Mouse (Mus musculus) c-Kit-positive CD71-negative TER-119-negative erythroid progenitor cells, embryonic 14.5 days (primary cell): ENCODE measurements around the gene Igfbpl1.

ENCODE experiments used
- DNase-seq: peaks from one replicate; pipeline ENCODE4 v3.0.0-alpha.2; 2013; ENCODE audit warnings: low read depth

Gene Igfbpl1

GRCm38 (mm10) chr4:45826275-45827040 is at the start of gene Igfbpl1:
Gene Igfbpl1, minus strand, starts transcription at chr4:45826923.
- DNase-seq: no peak

- DNase-seq: no peak
Measured at GRCm38 (mm10) chr4:45872147-45872546, 45.4 kb upstream of the Igfbpl1 start.

GRCm38 (mm10) chr4:45869021-45869815 is 42.5 kb upstream of the Igfbpl1 start:
- DNase-seq: no peak

GRCm38 (mm10) chr4:45867416-45867815 is 40.7 kb upstream of the Igfbpl1 start:
- no peak for DNase-seq

- no peak for DNase-seq
Measured at GRCm38 (mm10) chr4:45861160-45861559, 34.4 kb upstream of the Igfbpl1 start.

- peak; percentile 29 for DNase-seq
Measured at GRCm38 (mm10) chr4:45855803-45856424, 29.2 kb upstream of the Igfbpl1 start.

GRCm38 (mm10) chr4:45853496-45854246 is 26.9 kb upstream of the Igfbpl1 start:
- DNase-seq: no peak

- no peak for DNase-seq
Measured at GRCm38 (mm10) chr4:45851640-45852051, 24.9 kb upstream of the Igfbpl1 start.

- DNase-seq: no peak
Measured at GRCm38 (mm10) chr4:45849419-45849818, 22.7 kb upstream of the Igfbpl1 start.

GRCm38 (mm10) chr4:45848825-45849156 is 22.1 kb upstream of the Igfbpl1 start:
- DNase-seq: no peak

GRCm38 (mm10) chr4:45848109-45848824 is 21.5 kb upstream of the Igfbpl1 start, which contains the start of gene Stra6l:
Gene Stra6l, plus strand, starts transcription at chr4:45848664.
- DNase-seq: peak; percentile 17

GRCm38 (mm10) chr4:45846263-45846662 is 19.5 kb upstream of the Igfbpl1 start:
- no peak for DNase-seq

- DNase-seq: peak; percentile 51
Measured at GRCm38 (mm10) chr4:45844355-45844754, 17.6 kb upstream of the Igfbpl1 start.

- no peak for DNase-seq
Measured at GRCm38 (mm10) chr4:45833461-45833860, 6.7 kb upstream of the Igfbpl1 start.

GRCm38 (mm10) chr4:45831996-45832395 is 5.3 kb upstream of the Igfbpl1 start:
- DNase-seq: no peak

- DNase-seq: no peak
Measured at GRCm38 (mm10) chr4:45829907-45830759, 3.4 kb upstream of the Igfbpl1 start.

- DNase-seq: no peak
Measured at GRCm38 (mm10) chr4:45824761-45825556, 1.8 kb downstream of the Igfbpl1 start.

- no peak for DNase-seq
Measured at GRCm38 (mm10) chr4:45824049-45824760, 2.5 kb downstream of the Igfbpl1 start.
